32 mouse cellular contexts compared by ENCODE assay signal in genomic region chr15:72373041-72373440, GRCm38 (mm10).
"Had no signal": no experiment of that assay in that cellular context is flagged by ENCODE, and none has a peak within 500 bp of the region (broad histone marks: within the 10 kb centered on the region; RNA-seq: fewer than 3 reads in every experiment).

No protein-coding gene starts in this region.

- H3K36me3 ChIP-seq: heart, embryonic 12.5 days; heart, embryonic 13.5 days; heart, embryonic 15.5 days; hindbrain, embryonic 10.5 days; hindbrain, embryonic 12.5 days; hindbrain, embryonic 13.5 days; hindbrain, embryonic 15.5 days; intestine, embryonic 15.5 days; kidney, embryonic 15.5 days had no signal

- H3K27me3 ChIP-seq: heart, embryonic 12.5 days; heart, embryonic 13.5 days; heart, embryonic 15.5 days; hindbrain, embryonic 12.5 days; hindbrain, embryonic 13.5 days; hindbrain, embryonic 15.5 days; intestine, embryonic 15.5 days; kidney, embryonic 15.5 days had no signal

- H3K4me3 ChIP-seq: heart, embryonic 12.5 days; heart, embryonic 13.5 days; heart, embryonic 15.5 days; hindbrain, embryonic 10.5 days; hindbrain, embryonic 12.5 days; hindbrain, embryonic 13.5 days; hindbrain, embryonic 15.5 days; intestine, embryonic 15.5 days; kidney, embryonic 15.5 days; layer of hippocampus, adult 2 months; left cerebral cortex, adult 2 months had no signal

- DNase-seq: heart, postnatal 10 days; heart, postnatal 14 days; heart, postnatal 36 days; heart, postnatal 4 days; kidney, adult 11 months; kidney, adult 18-20 months; kidney, adult 2 months; kidney, adult 8-10 months; kidney, adult 9 months; kidney, postnatal 10 days; kidney, postnatal 14 days; kidney, postnatal 25 days; kidney, postnatal 36 days; kidney, postnatal 4 days; layer of hippocampus, adult 9-11 months; layer of hippocampus, postnatal 36 days had no signal

- H3K4me1 ChIP-seq: heart, embryonic 12.5 days; heart, embryonic 13.5 days; heart, embryonic 15.5 days; hindbrain, embryonic 10.5 days; hindbrain, embryonic 12.5 days; hindbrain, embryonic 13.5 days; hindbrain, embryonic 15.5 days; intestine, embryonic 15.5 days; kidney, embryonic 15.5 days had no signal

- ATAC-seq: hindbrain, embryonic 16.5 days; hindbrain, postnatal 0 days; inflammation-experienced regulatory T-cells, adult 6 months; intestine, embryonic 15.5 days; intestine, embryonic 16.5 days; intestine, postnatal 0 days had no signal

- H3K9me3 ChIP-seq: heart, embryonic 12.5 days; heart, embryonic 13.5 days; heart, embryonic 15.5 days; hindbrain, embryonic 10.5 days; hindbrain, embryonic 12.5 days; hindbrain, embryonic 13.5 days; hindbrain, embryonic 15.5 days; intestine, embryonic 15.5 days; kidney, embryonic 15.5 days had no signal
